Mouse (Mus musculus) testis, adult 2 months (tissue): Measurements from ENCODE around the gene Efcab10.

Source experiments
- CTCF ChIP-seq: fragments of 200-500 bp; IDR thresholded peaks from 2 replicates; pipeline ENCODE4 v1.5.1; 2012; ENCODE audit warnings: low read depth, mild to moderate bottlenecking, inconsistent platforms, low read length, moderate library complexity; ENCODE audit not compliant: control insufficient read depth, insufficient read depth, insufficient replicate concordance
- POLR2A ChIP-seq: fragments of 200-500 bp; IDR thresholded peaks from 2 replicates; pipeline ENCODE4 v1.6.1; 2012; ENCODE audit warnings: low read depth, mild to moderate bottlenecking, inconsistent platforms, low read length, moderate library complexity; ENCODE audit not compliant: control insufficient read depth

- peak; percentile 83 for TF ChIP-seq POLR2A
- no peak for TF ChIP-seq CTCF
Measured at GRCm38 (mm10) chr12:33394804-33395623, at the start of gene Efcab10.
